Mouse (Mus musculus) testis, adult 2 months (tissue): ENCODE results near the gene Mttp.

ENCODE experiments used
- CTCF ChIP-seq: fragments of 200-500 bp; IDR thresholded peaks from 2 replicates; pipeline ENCODE4 v1.5.1; 2012; ENCODE audit warnings: low read depth, mild to moderate bottlenecking, inconsistent platforms, low read length, moderate library complexity; ENCODE audit not compliant: control insufficient read depth, insufficient read depth, insufficient replicate concordance
- POLR2A ChIP-seq: fragments of 200-500 bp; IDR thresholded peaks from 2 replicates; pipeline ENCODE4 v1.6.1; 2012; ENCODE audit warnings: low read depth, mild to moderate bottlenecking, inconsistent platforms, low read length, moderate library complexity; ENCODE audit not compliant: control insufficient read depth

GRCm38 (mm10) chr3:138118392-138118791 lies 26.4 kb downstream of the Mttp start:
- TF ChIP-seq CTCF (no peak), POLR2A (no peak)
